In genomic region chr9:76129353-76129752, GRCm38 (mm10) we compare ENCODE assay signal across 29 mouse cellular contexts.
"Had no signal": no experiment of that assay in that cellular context is flagged by ENCODE, and none has a peak within 500 bp of the region (broad histone marks: within the 10 kb centered on the region; RNA-seq: fewer than 3 reads in every experiment).

No protein-coding gene starts in this region.

- H3K36me3 ChIP-seq: limb, embryonic 10.5 days; limb, embryonic 12.5 days; limb, embryonic 13.5 days; limb, embryonic 15.5 days; liver, embryonic 12.5 days; liver, embryonic 13.5 days; liver, embryonic 15.5 days; lung, embryonic 15.5 days; midbrain, embryonic 12.5 days; midbrain, embryonic 15.5 days had no signal

- H3K4me3 ChIP-seq: left cerebral cortex, adult 2 months; limb, embryonic 10.5 days; limb, embryonic 12.5 days; limb, embryonic 13.5 days; limb, embryonic 15.5 days; liver, embryonic 12.5 days; liver, embryonic 13.5 days; liver, embryonic 15.5 days; lung, embryonic 15.5 days; megakaryocyte, embryonic 14.5 days; midbrain, embryonic 12.5 days; midbrain, embryonic 13.5 days; midbrain, embryonic 15.5 days; myocyte had no signal

- H3K4me1 ChIP-seq: limb, embryonic 10.5 days; limb, embryonic 15.5 days; liver, embryonic 12.5 days; liver, embryonic 13.5 days; liver, embryonic 15.5 days; lung, embryonic 15.5 days; megakaryocyte, embryonic 14.5 days; midbrain, embryonic 12.5 days; midbrain, embryonic 13.5 days; midbrain, embryonic 15.5 days had no signal

- H3K27me3 ChIP-seq: limb, embryonic 12.5 days; limb, embryonic 13.5 days; limb, embryonic 15.5 days; liver, embryonic 12.5 days; liver, embryonic 13.5 days; liver, embryonic 15.5 days; lung, embryonic 15.5 days; megakaryocyte, embryonic 14.5 days; midbrain, embryonic 12.5 days; midbrain, embryonic 15.5 days had no signal

- DNase-seq: left cerebral cortex, postnatal 4 days; liver; liver, embryonic 13.5 days; liver, postnatal 0 days; lung, adult 18-20 months; lung, adult 2 months; lung, embryonic 14.5 days; lung, postnatal 10 days; lung, postnatal 14 days; lung, postnatal 36 days; lung, postnatal 4 days; midbrain, embryonic 14.5 days had no signal

- H3K9me3 ChIP-seq: limb, embryonic 10.5 days; limb, embryonic 12.5 days; limb, embryonic 13.5 days; limb, embryonic 15.5 days; liver, embryonic 12.5 days; liver, embryonic 13.5 days; liver, embryonic 15.5 days; lung, embryonic 15.5 days; megakaryocyte, embryonic 14.5 days; midbrain, embryonic 12.5 days; midbrain, embryonic 13.5 days; midbrain, embryonic 15.5 days had no signal

- H3K27ac ChIP-seq: left cerebral cortex, adult 2 months; limb, embryonic 10.5 days; limb, embryonic 12.5 days; limb, embryonic 13.5 days; limb, embryonic 15.5 days; liver, embryonic 12.5 days; liver, embryonic 13.5 days; liver, embryonic 14.5 days; liver, embryonic 15.5 days; lung, embryonic 15.5 days; macrophage; midbrain, embryonic 12.5 days; midbrain, embryonic 13.5 days; midbrain, embryonic 15.5 days had no signal

- ATAC-seq: liver, embryonic 12.5 days; liver, postnatal 0 days; lung, postnatal 0 days; midbrain, embryonic 13.5 days; midbrain, embryonic 15.5 days; midbrain, embryonic 16.5 days had no signal
